Mouse (Mus musculus): ENCODE measurements at regions not wholly inside any gene's neighbourhood (a gene's known extent, or its start where the extent isn't known, plus 50 kb on each side); places are given as distances from the start of the nearest gene placed in this dataset.

- ATAC-seq (ENCODE audit: insufficient number of reproducible peaks, insufficient read depth, low FRiP score, low read depth) = no peak
- no peaks in the 10 kb centered on the region for H3K4me1 ChIP-seq (ENCODE audit: control insufficient read depth, insufficient read depth, low read length)
- H3K9ac ChIP-seq (replicated peaks; ENCODE audit: low read depth, low read length) = no peak overlapping the region
- no peaks in the 10 kb centered on the region for H3K9me3 ChIP-seq (ENCODE audit: control insufficient read depth, low read depth, low read length)
- no peak overlapping the region for H3K4me3 ChIP-seq (ENCODE audit: low read depth, low read length)
- H3K27ac ChIP-seq (ENCODE audit: low read length) = no peak overlapping the region
- 83% methylated on average over 3 of the region's 3 CpGs for WGBS
- H3K27me3 ChIP-seq (ENCODE audit: control insufficient read depth, insufficient read depth, low read length) = no peaks in the 10 kb centered on the region
- no peaks in the 10 kb centered on the region for H3K36me3 ChIP-seq (ENCODE audit: control insufficient read depth, insufficient read depth, low read length)
- no peak overlapping the region for H3K4me2 ChIP-seq (replicated peaks; ENCODE audit: low read depth, low read length)
These were observed 109.0 kb upstream of the Zfp618 start for GRCm38 (mm10) chr4:62856406-62856805.

DNA sequence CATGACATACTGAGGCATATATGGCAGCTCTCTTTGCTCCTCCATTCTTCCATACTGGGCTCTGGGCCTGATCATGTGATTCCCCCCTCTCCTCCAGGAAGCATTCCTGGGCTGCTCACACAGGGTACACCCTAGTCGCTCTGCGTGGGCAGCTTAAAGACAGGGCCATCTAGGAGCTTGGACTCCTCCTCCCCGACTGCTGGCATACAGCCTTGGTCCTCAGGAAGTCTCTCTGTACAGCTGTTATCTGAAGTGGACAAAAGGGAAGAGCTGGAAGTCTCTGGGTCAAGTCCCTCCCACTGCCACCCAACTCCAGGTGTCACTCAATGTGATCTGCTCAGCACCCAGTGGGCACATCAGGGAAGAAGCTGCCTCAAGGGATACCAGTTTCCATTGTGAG is 102.6 kb upstream of the Zfp618 start:
- H3K9me3 ChIP-seq (ENCODE audit: control insufficient read depth, low read depth, low read length) = no peaks in the 10 kb centered on the region
- no peaks in the 10 kb centered on the region for H3K27me3 ChIP-seq (ENCODE audit: control insufficient read depth, insufficient read depth, low read length)
- no peak for ATAC-seq (ENCODE audit: insufficient number of reproducible peaks, insufficient read depth, low FRiP score, low read depth)
- WGBS = 92% methylated on average over 3 of the region's 3 CpGs
- H3K27ac ChIP-seq (ENCODE audit: low read length) = no peak overlapping the region
- H3K4me1 ChIP-seq (ENCODE audit: control insufficient read depth, insufficient read depth, low read length) = no peaks in the 10 kb centered on the region
- H3K9ac ChIP-seq (replicated peaks; ENCODE audit: low read depth, low read length) = no peak overlapping the region
- no peak overlapping the region for H3K4me3 ChIP-seq (ENCODE audit: low read depth, low read length)
- no peak overlapping the region for H3K4me2 ChIP-seq (replicated peaks; ENCODE audit: low read depth, low read length)
- no peaks in the 10 kb centered on the region for H3K36me3 ChIP-seq (ENCODE audit: control insufficient read depth, insufficient read depth, low read length)

GRCm38 (mm10) chr4:62870391-62870983 is 94.9 kb upstream of the Zfp618 start:
- H3K4me1 ChIP-seq (ENCODE audit: control insufficient read depth, insufficient read depth, low read length) = no peaks in the 10 kb centered on the region
- H3K27ac ChIP-seq (ENCODE audit: low read length) = no peak overlapping the region
- H3K4me2 ChIP-seq (replicated peaks; ENCODE audit: low read depth, low read length) = no peak overlapping the region
- no peak overlapping the region for H3K9ac ChIP-seq (replicated peaks; ENCODE audit: low read depth, low read length)
- H3K4me3 ChIP-seq (ENCODE audit: low read depth, low read length) = no peak overlapping the region
- no peak for ATAC-seq (ENCODE audit: insufficient number of reproducible peaks, insufficient read depth, low FRiP score, low read depth)
- no peaks in the 10 kb centered on the region for H3K9me3 ChIP-seq (ENCODE audit: control insufficient read depth, low read depth, low read length)
- H3K27me3 ChIP-seq (ENCODE audit: control insufficient read depth, insufficient read depth, low read length) = no peaks in the 10 kb centered on the region
- 59% methylated on average over 14 of the region's 14 CpGs for WGBS
- H3K36me3 ChIP-seq (ENCODE audit: control insufficient read depth, insufficient read depth, low read length) = no peaks in the 10 kb centered on the region

DNA sequence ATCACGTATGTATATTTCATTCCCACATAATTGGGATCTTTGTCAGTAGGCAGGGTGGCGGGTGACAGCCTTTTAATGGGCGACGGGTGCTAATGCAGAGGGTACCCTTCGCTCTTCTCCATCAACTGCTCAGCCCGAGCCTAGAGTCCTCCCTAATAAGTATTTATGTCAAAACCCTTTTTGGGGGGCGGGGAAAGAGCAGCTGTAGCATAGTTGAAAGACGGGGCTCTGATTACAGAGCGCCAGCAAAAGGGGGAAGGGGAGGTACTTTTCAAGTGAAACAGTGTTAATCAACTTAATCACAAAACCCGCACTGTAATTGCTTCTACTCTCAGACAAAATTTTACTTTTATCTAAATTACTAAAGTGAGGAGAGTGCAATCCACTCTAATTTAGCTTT is 92.8 kb upstream of the Zfp618 start:
- WGBS = 72% methylated on average over 10 of the region's 10 CpGs
- no peak for ATAC-seq (ENCODE audit: insufficient number of reproducible peaks, insufficient read depth, low FRiP score, low read depth)
- H3K4me2 ChIP-seq (replicated peaks; ENCODE audit: low read depth, low read length) = no peak overlapping the region

GRCm38 (mm10) chr4:62873986-62874385 is 91.4 kb upstream of the Zfp618 start:
- Histone ChIP-seq H3K9me3 (ENCODE audit: control insufficient read depth, low read depth, low read length) (no peaks in the 10 kb centered on the region), H3K36me3 (ENCODE audit: control insufficient read depth, insufficient read depth, low read length) (no peaks in the 10 kb centered on the region), H3K9ac (replicated peaks; ENCODE audit: low read depth, low read length) (no peak overlapping the region), H3K4me2 (replicated peaks; ENCODE audit: low read depth, low read length) (no peak overlapping the region), H3K4me3 (ENCODE audit: low read depth, low read length) (no peak overlapping the region), H3K4me1 (ENCODE audit: control insufficient read depth, insufficient read depth, low read length) (no peaks in the 10 kb centered on the region), H3K27ac (ENCODE audit: low read length) (no peak overlapping the region), H3K27me3 (ENCODE audit: control insufficient read depth, insufficient read depth, low read length) (no peaks in the 10 kb centered on the region)
- no peak for ATAC-seq (ENCODE audit: insufficient number of reproducible peaks, insufficient read depth, low FRiP score, low read depth)
- 76% methylated on average over 12 of the region's 12 CpGs for WGBS

More for the DNA sequence above, 92.8 kb upstream of the Zfp618 start:
- H3K4me1 ChIP-seq (ENCODE audit: control insufficient read depth, insufficient read depth, low read length) = no peaks in the 10 kb centered on the region
- no peak overlapping the region for H3K4me3 ChIP-seq (ENCODE audit: low read depth, low read length)
- no peak overlapping the region for H3K9ac ChIP-seq (replicated peaks; ENCODE audit: low read depth, low read length)
- no peak overlapping the region for H3K27ac ChIP-seq (ENCODE audit: low read length)
- no peaks in the 10 kb centered on the region for H3K27me3 ChIP-seq (ENCODE audit: control insufficient read depth, insufficient read depth, low read length)
- no peaks in the 10 kb centered on the region for H3K36me3 ChIP-seq (ENCODE audit: control insufficient read depth, insufficient read depth, low read length)
- H3K9me3 ChIP-seq (ENCODE audit: control insufficient read depth, low read depth, low read length) = no peaks in the 10 kb centered on the region

GRCm38 (mm10) chr4:62878063-62878462 is 87.3 kb upstream of the Zfp618 start:
- H3K36me3 ChIP-seq (ENCODE audit: control insufficient read depth, insufficient read depth, low read length) = no peaks in the 10 kb centered on the region
- no peaks in the 10 kb centered on the region for H3K27me3 ChIP-seq (ENCODE audit: control insufficient read depth, insufficient read depth, low read length)
- H3K4me1 ChIP-seq (ENCODE audit: control insufficient read depth, insufficient read depth, low read length) = no peaks in the 10 kb centered on the region
- no peaks in the 10 kb centered on the region for H3K9me3 ChIP-seq (ENCODE audit: control insufficient read depth, low read depth, low read length)
- no peak overlapping the region for H3K9ac ChIP-seq (replicated peaks; ENCODE audit: low read depth, low read length)
- no peak overlapping the region for H3K4me2 ChIP-seq (replicated peaks; ENCODE audit: low read depth, low read length)
- no peak overlapping the region for H3K27ac ChIP-seq (ENCODE audit: low read length)
- 80% methylated on average over 7 of the region's 7 CpGs for WGBS
- no peak for ATAC-seq (ENCODE audit: insufficient number of reproducible peaks, insufficient read depth, low FRiP score, low read depth)
- no peak overlapping the region for H3K4me3 ChIP-seq (ENCODE audit: low read depth, low read length)

GRCm38 (mm10) chr4:62878927-62879326 is 86.4 kb upstream of the Zfp618 start:
- ATAC-seq (ENCODE audit: insufficient number of reproducible peaks, insufficient read depth, low FRiP score, low read depth) = no peak
- no peak overlapping the region for H3K9ac ChIP-seq (replicated peaks; ENCODE audit: low read depth, low read length)
- no peak overlapping the region for H3K4me3 ChIP-seq (ENCODE audit: low read depth, low read length)
- 91% methylated on average over 3 of the region's 3 CpGs for WGBS
- H3K27me3 ChIP-seq (ENCODE audit: control insufficient read depth, insufficient read depth, low read length) = no peaks in the 10 kb centered on the region
- no peaks in the 10 kb centered on the region for H3K9me3 ChIP-seq (ENCODE audit: control insufficient read depth, low read depth, low read length)
- no peaks in the 10 kb centered on the region for H3K36me3 ChIP-seq (ENCODE audit: control insufficient read depth, insufficient read depth, low read length)
- H3K4me2 ChIP-seq (replicated peaks; ENCODE audit: low read depth, low read length) = no peak overlapping the region
- H3K27ac ChIP-seq (ENCODE audit: low read length) = no peak overlapping the region
- no peaks in the 10 kb centered on the region for H3K4me1 ChIP-seq (ENCODE audit: control insufficient read depth, insufficient read depth, low read length)

DNA sequence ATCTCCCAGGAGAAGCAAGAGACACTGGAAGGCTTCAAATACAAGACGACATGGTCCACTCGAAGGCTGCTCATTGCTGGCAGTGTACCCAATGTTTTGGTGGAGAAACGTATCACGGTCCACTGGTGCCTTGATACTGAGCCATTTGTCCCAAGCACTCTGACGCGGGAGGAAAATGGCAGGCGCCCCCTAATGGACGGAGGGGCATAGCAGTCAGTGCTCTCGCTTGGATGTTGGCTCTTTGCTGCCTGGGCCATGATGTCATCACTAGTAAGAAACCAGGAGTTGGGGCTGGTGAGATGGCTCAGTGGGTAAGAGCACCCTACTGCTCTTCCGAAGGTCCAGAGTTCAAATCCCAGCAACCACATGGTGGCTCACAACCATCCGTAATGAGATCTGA is 83.5 kb upstream of the Zfp618 start:
- Histone ChIP-seq H3K4me3 (ENCODE audit: low read depth, low read length) (no peak overlapping the region), H3K36me3 (ENCODE audit: control insufficient read depth, insufficient read depth, low read length) (no peaks in the 10 kb centered on the region), H3K9me3 (ENCODE audit: control insufficient read depth, low read depth, low read length) (no peaks in the 10 kb centered on the region), H3K4me2 (replicated peaks; ENCODE audit: low read depth, low read length) (no peak overlapping the region), H3K27me3 (ENCODE audit: control insufficient read depth, insufficient read depth, low read length) (no peaks in the 10 kb centered on the region), H3K9ac (replicated peaks; ENCODE audit: low read depth, low read length) (no peak overlapping the region), H3K4me1 (ENCODE audit: control insufficient read depth, insufficient read depth, low read length) (no peaks in the 10 kb centered on the region), H3K27ac (ENCODE audit: low read length) (no peak overlapping the region)
- ATAC-seq (ENCODE audit: insufficient number of reproducible peaks, insufficient read depth, low FRiP score, low read depth) = no peak
- WGBS = 75% methylated on average over 10 of the region's 11 CpGs

GRCm38 (mm10) chr4:62882276-62882675 is 83.1 kb upstream of the Zfp618 start:
- Histone ChIP-seq H3K9me3 (ENCODE audit: control insufficient read depth, low read depth, low read length) (no peaks in the 10 kb centered on the region), H3K4me3 (ENCODE audit: low read depth, low read length) (no peak overlapping the region), H3K27ac (ENCODE audit: low read length) (no peak overlapping the region), H3K4me1 (ENCODE audit: control insufficient read depth, insufficient read depth, low read length) (no peaks in the 10 kb centered on the region), H3K9ac (replicated peaks; ENCODE audit: low read depth, low read length) (no peak overlapping the region), H3K4me2 (replicated peaks; ENCODE audit: low read depth, low read length) (no peak overlapping the region), H3K27me3 (ENCODE audit: control insufficient read depth, insufficient read depth, low read length) (no peaks in the 10 kb centered on the region), H3K36me3 (ENCODE audit: control insufficient read depth, insufficient read depth, low read length) (no peaks in the 10 kb centered on the region)
- WGBS = 90% methylated on average over 8 of the region's 8 CpGs
- ATAC-seq (ENCODE audit: insufficient number of reproducible peaks, insufficient read depth, low FRiP score, low read depth) = no peak
